Mouse (Mus musculus): ENCODE results near the gene Cadm3. TPM values are rescaled to one million over a fixed set of nuclear protein-coding genes. Genes with fewer than 3 reads are reported as not detected.

Cadm3 gene
- polyA plus RNA-seq (2012; rRNA removed): 5.1 and 9.6 TPM in 2 replicates

DNA sequence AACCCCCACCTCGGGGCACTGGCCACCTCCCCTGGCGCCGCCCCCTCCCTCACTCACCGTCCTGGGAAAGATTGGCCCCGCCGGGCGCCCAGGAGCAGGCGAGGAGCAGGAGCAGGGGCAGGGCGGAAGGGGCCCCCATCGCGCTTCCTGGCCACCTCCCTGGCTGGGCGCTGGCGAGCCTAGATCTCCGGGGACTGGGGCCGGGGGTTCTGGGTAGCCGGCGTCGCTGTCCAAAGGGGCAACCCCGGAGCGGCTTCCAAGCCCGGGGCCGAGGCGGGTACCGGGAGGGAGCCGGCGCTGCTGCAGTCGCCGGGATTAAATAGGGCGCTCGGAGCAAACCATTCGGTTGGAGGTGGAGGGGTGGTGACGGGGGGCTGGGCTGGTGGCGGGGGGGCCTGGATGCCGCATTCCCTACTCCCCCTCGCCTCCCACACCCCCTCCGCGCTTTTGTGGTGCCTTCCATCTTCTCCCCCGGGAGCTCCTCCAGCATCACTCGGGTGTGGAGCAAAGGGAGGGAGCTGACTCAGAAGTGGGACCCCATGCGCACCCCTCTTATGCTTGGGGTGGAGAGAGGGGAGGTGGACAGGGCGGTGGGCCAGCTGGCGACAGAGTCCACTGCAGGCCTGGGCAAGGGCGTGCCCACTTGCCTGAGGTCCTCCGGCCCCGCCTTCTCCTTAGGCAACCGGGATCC is at the start of gene Cadm3:
Gene Cadm3 (minus strand): TSS at position 340 of the 691 bp plus-strand sequence.
- DNase-seq (ENCODE audit: low read depth in 1 of 2, low spot score in 2 of 2): no peak
- no peak for TF ChIP-seq POLR2A (IDR thresholded peaks at IDR 0.05; ENCODE audit: low read depth, low read length)
- TF ChIP-seq CTCF (IDR thresholded peaks at IDR 0.05; ENCODE audit: extremely low read depth, insufficient read depth, insufficient read length, insufficient replicate concordance): no peak
- Histone ChIP-seq H3K4me3 (ENCODE audit: extremely low read depth, insufficient read depth, insufficient read length) (peak within 1 kb of the TSS; percentile 10; the same call in 1 of the 2 replicates), H3K27me3 (ENCODE audit: control insufficient read depth, insufficient read depth, low read length) (peaks cover 12% of the 10 kb centered on the region), H3K27ac (ENCODE audit: insufficient read depth, low read length) (no peak within 1 kb of the TSS), H3K36me3 (ENCODE audit: control insufficient read depth, insufficient read depth, low read length) (no peaks in the 10 kb centered on the region), H3K4me1 (ENCODE audit: control insufficient read depth, insufficient read depth, insufficient read length) (no peaks in the 10 kb centered on the region)
- WGBS: 4% methylated on average over 46 of the region's 46 CpGs

DNA sequence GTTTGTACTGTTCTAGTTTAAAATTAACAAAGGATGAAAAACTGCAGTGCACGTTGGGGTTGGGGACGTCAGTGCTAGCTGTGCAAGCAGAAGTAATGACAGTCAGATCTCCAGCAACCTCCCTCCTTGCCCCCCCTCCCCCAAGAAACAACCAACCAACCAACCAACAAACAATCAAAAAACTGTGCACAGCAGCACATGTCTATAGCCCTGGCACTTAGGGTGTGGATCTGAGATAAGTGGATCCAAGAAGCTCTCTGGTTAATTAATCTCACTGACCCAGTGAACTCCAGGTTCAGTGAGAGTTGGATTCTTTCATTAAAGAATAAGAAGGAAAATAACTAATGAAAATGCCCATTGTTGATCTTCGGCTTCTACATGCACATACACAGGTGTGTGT is 47.1 kb upstream of the Cadm3 start:
- WGBS: 54% methylated on average over 3 of the region's 3 CpGs
- H3K4me1 ChIP-seq (ENCODE audit: control insufficient read depth, insufficient read depth, insufficient read length): peaks cover 8% of the 10 kb centered on the region
- no peak overlapping the region for H3K4me3 ChIP-seq (ENCODE audit: extremely low read depth, insufficient read depth, insufficient read length)

DNA sequence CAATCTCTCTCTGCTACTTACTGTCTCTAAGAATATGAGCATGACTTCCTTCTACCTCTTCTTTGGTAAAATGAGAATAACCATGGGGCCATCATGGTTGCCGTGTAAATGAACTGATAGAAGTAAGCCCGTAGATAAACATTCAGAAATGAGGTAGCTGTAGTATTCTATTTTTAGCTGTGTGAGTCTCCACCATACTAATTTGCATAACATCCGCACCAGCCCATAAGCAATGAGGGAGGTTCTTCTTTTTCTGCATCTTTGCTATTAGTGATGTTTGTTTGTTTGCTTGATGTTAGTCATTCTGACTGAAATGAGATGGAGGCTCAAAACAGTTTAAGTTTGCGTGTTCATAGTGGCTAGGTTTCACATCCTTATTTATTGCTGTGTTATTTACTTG is 44.4 kb upstream of the Cadm3 start:
- no peaks in the 10 kb centered on the region for H3K27me3 ChIP-seq (ENCODE audit: control insufficient read depth, insufficient read depth, low read length)
- DNase-seq (ENCODE audit: low read depth in 1 of 2, low spot score in 2 of 2): peak in 1 of 2 experiments; percentile 63
- TF ChIP-seq CTCF (IDR thresholded peaks at IDR 0.05; ENCODE audit: extremely low read depth, insufficient read depth, insufficient read length, insufficient replicate concordance) (no peak), POLR2A (IDR thresholded peaks at IDR 0.05; ENCODE audit: low read depth, low read length) (no peak)
- WGBS: 23% methylated on average over 4 of the region's 4 CpGs
- H3K4me1 ChIP-seq (ENCODE audit: control insufficient read depth, insufficient read depth, insufficient read length): peaks cover 12% of the 10 kb centered on the region
- H3K4me3 ChIP-seq (ENCODE audit: extremely low read depth, insufficient read depth, insufficient read length): no peak overlapping the region
- no peak overlapping the region for H3K27ac ChIP-seq (ENCODE audit: insufficient read depth, low read length)
- H3K36me3 ChIP-seq (ENCODE audit: control insufficient read depth, insufficient read depth, low read length): no peaks in the 10 kb centered on the region

More for the DNA sequence above, 47.1 kb upstream of the Cadm3 start:
- TF ChIP-seq CTCF (IDR thresholded peaks at IDR 0.05; ENCODE audit: extremely low read depth, insufficient read depth, insufficient read length, insufficient replicate concordance) (no peak), POLR2A (IDR thresholded peaks at IDR 0.05; ENCODE audit: low read depth, low read length) (no peak)
- no peaks in the 10 kb centered on the region for H3K36me3 ChIP-seq (ENCODE audit: control insufficient read depth, insufficient read depth, low read length)
- no peak overlapping the region for H3K27ac ChIP-seq (ENCODE audit: insufficient read depth, low read length)
- no peaks in the 10 kb centered on the region for H3K27me3 ChIP-seq (ENCODE audit: control insufficient read depth, insufficient read depth, low read length)
- DNase-seq (ENCODE audit: low read depth in 1 of 2, low spot score in 2 of 2): no peak

DNA sequence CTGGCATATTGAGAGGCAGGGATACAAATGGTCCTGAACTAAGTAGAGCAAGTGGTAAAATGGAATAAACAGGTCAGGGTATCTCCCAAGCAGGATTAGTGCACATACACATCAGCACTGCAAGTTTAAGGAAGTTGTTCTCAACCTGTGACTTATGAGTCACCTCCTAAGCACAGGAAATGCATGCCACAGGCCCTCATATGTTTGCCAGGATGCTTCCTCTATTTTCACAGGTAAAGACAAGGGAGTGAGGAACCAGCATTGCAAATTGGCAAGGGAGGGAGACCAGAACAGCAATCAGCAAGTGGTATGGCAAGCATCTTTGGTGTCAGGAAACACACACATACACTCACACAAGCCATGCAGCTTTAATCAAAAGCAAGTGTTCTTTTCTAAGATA is 41.6 kb upstream of the Cadm3 start:
- peak in 1 of 2 experiments; percentile 56 for DNase-seq (ENCODE audit: low read depth in 1 of 2, low spot score in 2 of 2)
- no peak for TF ChIP-seq CTCF (IDR thresholded peaks at IDR 0.05; ENCODE audit: extremely low read depth, insufficient read depth, insufficient read length, insufficient replicate concordance)
- no peak for TF ChIP-seq POLR2A (IDR thresholded peaks at IDR 0.05; ENCODE audit: low read depth, low read length)
- Histone ChIP-seq H3K27ac (ENCODE audit: insufficient read depth, low read length) (no peak overlapping the region), H3K27me3 (ENCODE audit: control insufficient read depth, insufficient read depth, low read length) (no peaks in the 10 kb centered on the region), H3K4me1 (ENCODE audit: control insufficient read depth, insufficient read depth, insufficient read length) (peaks cover 12% of the 10 kb centered on the region), H3K36me3 (ENCODE audit: control insufficient read depth, insufficient read depth, low read length) (no peaks in the 10 kb centered on the region), H3K4me3 (ENCODE audit: extremely low read depth, insufficient read depth, insufficient read length) (no peak overlapping the region)

GRCm38 (mm10) chr1:173404696-173405309 is 37.3 kb upstream of the Cadm3 start:
- H3K4me3 ChIP-seq (ENCODE audit: extremely low read depth, insufficient read depth, insufficient read length): no peak overlapping the region
- no peaks in the 10 kb centered on the region for H3K36me3 ChIP-seq (ENCODE audit: control insufficient read depth, insufficient read depth, low read length)
- peaks cover 4% of the 10 kb centered on the region for H3K4me1 ChIP-seq (ENCODE audit: control insufficient read depth, insufficient read depth, insufficient read length)
- TF ChIP-seq CTCF (IDR thresholded peaks at IDR 0.05; ENCODE audit: extremely low read depth, insufficient read depth, insufficient read length, insufficient replicate concordance): no peak
- TF ChIP-seq POLR2A (IDR thresholded peaks at IDR 0.05; ENCODE audit: low read depth, low read length): no peak
- 93% methylated on average over 5 of the region's 5 CpGs for WGBS
- no peak for DNase-seq (ENCODE audit: low read depth in 1 of 2, low spot score in 2 of 2)
- no peak overlapping the region for H3K27ac ChIP-seq (ENCODE audit: insufficient read depth, low read length)
- H3K27me3 ChIP-seq (ENCODE audit: control insufficient read depth, insufficient read depth, low read length): no peaks in the 10 kb centered on the region

- Histone ChIP-seq H3K4me3 (ENCODE audit: extremely low read depth, insufficient read depth, insufficient read length) (no peak overlapping the region), H3K27me3 (ENCODE audit: control insufficient read depth, insufficient read depth, low read length) (no peaks in the 10 kb centered on the region), H3K36me3 (ENCODE audit: control insufficient read depth, insufficient read depth, low read length) (no peaks in the 10 kb centered on the region), H3K27ac (ENCODE audit: insufficient read depth, low read length) (no peak overlapping the region), H3K4me1 (ENCODE audit: control insufficient read depth, insufficient read depth, insufficient read length) (no peaks in the 10 kb centered on the region)
- TF ChIP-seq POLR2A (IDR thresholded peaks at IDR 0.05; ENCODE audit: low read depth, low read length) (no peak), CTCF (IDR thresholded peaks at IDR 0.05; ENCODE audit: extremely low read depth, insufficient read depth, insufficient read length, insufficient replicate concordance) (peak; percentile 38; the same call in 1 of the 2 replicates)
- WGBS: 36% methylated on average over 3 of the region's 3 CpGs
- DNase-seq (ENCODE audit: low read depth in 1 of 2, low spot score in 2 of 2): peak; percentile 45 to 70
These were observed 31.0 kb upstream of the Cadm3 start for GRCm38 (mm10) chr1:173398323-173398970.
